In the genomic region with DNA sequence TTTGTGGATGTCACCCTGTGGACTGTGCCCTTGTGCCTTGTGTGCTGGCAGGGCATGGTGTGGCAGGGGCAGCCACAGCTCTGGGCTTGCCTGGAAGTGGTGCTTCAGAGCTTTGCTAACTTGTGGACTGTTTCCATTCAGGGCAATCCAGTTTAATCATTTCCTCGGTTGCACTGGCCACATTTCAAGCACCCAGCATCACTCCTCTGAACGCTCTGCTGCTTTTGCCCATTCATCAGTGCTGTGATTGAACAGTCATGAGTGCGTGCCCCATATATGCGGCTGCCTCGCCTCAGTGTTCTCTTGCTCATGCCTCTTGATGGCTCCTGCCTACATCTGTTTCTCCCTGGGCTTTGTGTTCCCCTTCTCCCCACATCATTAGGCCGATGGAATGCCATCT, we compare ENCODE assay signal across 27 mouse cellular contexts. TPM values are rescaled to one million over a fixed set of nuclear protein-coding genes. Genes with fewer than 3 reads are reported as not detected.
DNase-seq lines count a peak whose midpoint lies in the region; ATAC-seq and TF ChIP-seq lines count a peak whose summit lies in the region.
"Had no signal": no experiment of that assay in that cellular context is flagged by ENCODE, and none has a peak within 500 bp of the region (broad histone marks: within the 10 kb centered on the region; RNA-seq: fewer than 3 reads in every experiment).

No protein-coding gene starts in this region.

- H3K4me3 ChIP-seq in layer of hippocampus, adult 2 months, result no peak overlapping the region
- H3K4me3 ChIP-seq in forebrain, embryonic 10.5 days, result no peak overlapping the region
- no peak overlapping the region for H3K4me3 ChIP-seq in forebrain, embryonic 15.5 days
- H3K4me3 ChIP-seq in lung, postnatal 0 days (ENCODE audit: low read depth, low read length), result no peak overlapping the region
- H3K4me3 ChIP-seq: embryonic facial prominence, embryonic 12.5 days; heart, adult 2 months; heart, embryonic 12.5 days; limb, embryonic 12.5 days; liver, embryonic 12.5 days; midbrain, embryonic 13.5 days; neural tube, embryonic 13.5 days had no signal

- no peak for ATAC-seq in forebrain, embryonic 15.5 days (replicated peaks)
- no peak for ATAC-seq in lung, postnatal 0 days
- ATAC-seq: forebrain, postnatal 0 days; liver, embryonic 12.5 days; liver, postnatal 0 days; midbrain, embryonic 13.5 days had no signal

- DNase-seq in layer of hippocampus, adult 2 months (ENCODE audit: low spot score in 2 of 2), result no peak
- DNase-seq in layer of hippocampus, adult 11-12 months (ENCODE audit: low spot score), result no peak
- DNase-seq in kidney, adult 9 months, result peak; percentile 92
- peak; percentile 72 for DNase-seq in kidney, postnatal 10 days
- no peak for DNase-seq in forebrain, embryonic 10.5 days (ENCODE audit: extremely low spot score, low spot score)
- no peak for DNase-seq in heart, postnatal 10 days
- DNase-seq in lung, postnatal 0 days (ENCODE audit: low spot score), result no peak
- DNase-seq: adrenal gland, postnatal 10 days; cerebellum, adult 8-10 months; embryo, embryonic 11 days; forebrain, postnatal 0 days; heart, adult 2 months; liver, postnatal 0 days; right cerebral cortex, postnatal 14 days; spleen, adult 18-20 months; thymus, adult 18-20 months; thymus, postnatal 25 days had no signal

- H3K36me3 ChIP-seq in forebrain, embryonic 10.5 days (replicated peaks), result peaks cover 97% of the 10 kb centered on the region
- H3K36me3 ChIP-seq in forebrain, embryonic 15.5 days, result peaks cover 91% of the 10 kb centered on the region
- H3K36me3 ChIP-seq in lung, postnatal 0 days (ENCODE audit: insufficient read depth, low read length), result peaks cover 31% of the 10 kb centered on the region

- H3K27me3 ChIP-seq in forebrain, embryonic 10.5 days (ENCODE audit: poor library complexity, severe bottlenecking), result no peaks in the 10 kb centered on the region
- H3K27me3 ChIP-seq in forebrain, embryonic 15.5 days, result no peaks in the 10 kb centered on the region
- no peaks in the 10 kb centered on the region for H3K27me3 ChIP-seq in lung, postnatal 0 days (replicated peaks; ENCODE audit: insufficient read depth, low read length)
- H3K27me3 ChIP-seq: CH12.LX; embryonic facial prominence, embryonic 12.5 days; heart, embryonic 12.5 days; limb, embryonic 12.5 days; liver, embryonic 12.5 days; midbrain, embryonic 13.5 days; neural tube, embryonic 13.5 days had no signal

- H3K9ac ChIP-seq in forebrain, embryonic 15.5 days (replicated peaks), result no peak overlapping the region
- H3K9ac ChIP-seq in lung, postnatal 0 days (replicated peaks; ENCODE audit: low read depth), result no peak overlapping the region
- H3K9ac ChIP-seq: embryonic facial prominence, embryonic 12.5 days; forebrain, postnatal 0 days; heart, embryonic 12.5 days; hindbrain, embryonic 14.5 days; limb, embryonic 12.5 days; liver, embryonic 12.5 days; liver, postnatal 0 days; midbrain, embryonic 13.5 days; neural tube, embryonic 13.5 days had no signal

- no peak for TF ChIP-seq CTCF in layer of hippocampus, adult 2 months (conservative IDR thresholded peaks at IDR 0.05)
- TF ChIP-seq CTCF in lung, postnatal 0 days (IDR thresholded peaks at IDR 0.05), result no peak

- intact Hi-C loops in heart, postnatal 10 days (cut with DNase I), result no loop called here

- H3K4me2 ChIP-seq in forebrain, embryonic 15.5 days (replicated peaks), result no peak overlapping the region
- H3K4me2 ChIP-seq in lung, postnatal 0 days (replicated peaks; ENCODE audit: low read depth, low read length), result no peak overlapping the region
- H3K4me2 ChIP-seq: embryonic facial prominence, embryonic 12.5 days; heart, embryonic 12.5 days; hindbrain, embryonic 14.5 days; limb, embryonic 12.5 days; liver, embryonic 12.5 days; midbrain, embryonic 13.5 days; neural tube, embryonic 13.5 days had no signal

- H3K4me1 ChIP-seq in forebrain, embryonic 10.5 days, result no peaks in the 10 kb centered on the region
- H3K4me1 ChIP-seq in forebrain, embryonic 15.5 days, result no peaks in the 10 kb centered on the region
- H3K4me1 ChIP-seq in lung, postnatal 0 days (ENCODE audit: insufficient read depth, low read depth, low read length), result no peaks in the 10 kb centered on the region
- H3K4me1 ChIP-seq: embryonic facial prominence, embryonic 12.5 days; heart, embryonic 12.5 days; limb, embryonic 12.5 days; liver, embryonic 12.5 days; midbrain, embryonic 13.5 days; neural tube, embryonic 13.5 days had no signal

- no peaks in the 10 kb centered on the region for H3K9me3 ChIP-seq in forebrain, embryonic 10.5 days
- no peaks in the 10 kb centered on the region for H3K9me3 ChIP-seq in forebrain, embryonic 15.5 days
- H3K9me3 ChIP-seq in lung, postnatal 0 days (ENCODE audit: low read length), result no peaks in the 10 kb centered on the region
- H3K9me3 ChIP-seq: embryonic facial prominence, embryonic 12.5 days; heart, embryonic 12.5 days; limb, embryonic 12.5 days; liver, embryonic 12.5 days; midbrain, embryonic 13.5 days; neural tube, embryonic 13.5 days had no signal

- no peak for TF ChIP-seq EP300 in lung, postnatal 0 days (IDR thresholded peaks at IDR 0.05)

- 94% methylated on average over 6 of the region's 6 CpGs for WGBS in forebrain, embryonic 10.5 days
- 88% methylated on average over 6 of the region's 6 CpGs for whole genome bisulfite sequencing in forebrain, embryonic 15.5 days
- 91% methylated on average over 6 of the region's 6 CpGs for WGBS in lung, postnatal 0 days

- H3K27ac ChIP-seq in layer of hippocampus, adult 2 months, result peak overlapping the region; percentile 19; the same call in 1 of the 2 replicates
- no peak overlapping the region for H3K27ac ChIP-seq in forebrain, embryonic 10.5 days
- H3K27ac ChIP-seq in forebrain, embryonic 15.5 days (replicated peaks), result no peak overlapping the region
- H3K27ac ChIP-seq in lung, postnatal 0 days (ENCODE audit: low read length), result no peak overlapping the region
- H3K27ac ChIP-seq: embryonic facial prominence, embryonic 12.5 days; heart, adult 2 months; hindbrain, embryonic 14.5 days; limb, embryonic 12.5 days; liver, embryonic 12.5 days; macrophage; midbrain, embryonic 13.5 days; neural tube, embryonic 13.5 days had no signal

RNA-seq across cellular contexts. Expression of a gene that starts 31.8 kb away (rescaled TPM):
- total RNA-seq in layer of hippocampus, adult 2 months (2021), result 100 to 1,000 TPM; 114 to 115 TPM
- polyA plus RNA-seq in forebrain, embryonic 10.5 days (2016; fragmentation: Nextera tagmentation; extraction: Ambion mirVana), result 147 and 149 TPM in 2 replicates
- 10 to 100 TPM; 55.6 to 59.8 TPM for total RNA-seq in heart, postnatal 10 days (2021)
- 159 and 169 TPM in 2 replicates for polyA plus RNA-seq in forebrain, embryonic 15.5 days (2015; fragmentation: Nextera tagmentation; extraction: Ambion mirVana)
- 22.3 and 22.4 TPM in 2 replicates for polyA plus RNA-seq in lung, postnatal 0 days (2015; fragmentation: Nextera tagmentation; extraction: Ambion mirVana)

RNA-seq across cellular contexts. Expression of a gene that starts 55.1 kb away (rescaled TPM):
- total RNA-seq in layer of hippocampus, adult 2 months (2021), result 10 to 100 TPM; 18.6 to 19.8 TPM
- 19.0 and 20.4 TPM in 2 replicates for polyA plus RNA-seq in forebrain, embryonic 10.5 days (2016; fragmentation: Nextera tagmentation; extraction: Ambion mirVana)
- 1 to 10 TPM; 6.8 to 7.9 TPM for total RNA-seq in heart, postnatal 10 days (2021)
- polyA plus RNA-seq in forebrain, embryonic 15.5 days (2015; fragmentation: Nextera tagmentation; extraction: Ambion mirVana), result 23.1 and 23.7 TPM in 2 replicates
- 28.3 and 30.3 TPM in 2 replicates for polyA plus RNA-seq in lung, postnatal 0 days (2015; fragmentation: Nextera tagmentation; extraction: Ambion mirVana)

RNA-seq across cellular contexts. Expression of a gene that starts 55.2 kb away (rescaled TPM):
- 10 to 100 TPM; 58.3 to 62.0 TPM for total RNA-seq in layer of hippocampus, adult 2 months (2021)
- 31.4 and 32.3 TPM in 2 replicates for polyA plus RNA-seq in forebrain, embryonic 10.5 days (2016; fragmentation: Nextera tagmentation; extraction: Ambion mirVana)
- 10 to 100 TPM; 45.7 to 45.8 TPM for total RNA-seq in heart, postnatal 10 days (2021)
- 58.8 and 61.2 TPM in 2 replicates for polyA plus RNA-seq in forebrain, embryonic 15.5 days (2015; fragmentation: Nextera tagmentation; extraction: Ambion mirVana)
- polyA plus RNA-seq in lung, postnatal 0 days (2015; fragmentation: Nextera tagmentation; extraction: Ambion mirVana), result 16.5 and 17.3 TPM in 2 replicates

Comparison
In these comparisons a context has a peak if more than half of its experiments do, and no peak if none do; other contexts are left out.
1. DNase-seq: peak in kidney, adult 9 months (single experiment) and kidney, postnatal 10 days (single experiment); none in layer of hippocampus, adult 2 months (0 of 2), layer of hippocampus, adult 11-12 months (single experiment), forebrain, embryonic 10.5 days (single experiment), heart, postnatal 10 days (0 of 2) and lung, postnatal 0 days (single experiment).